Mouse (Mus musculus): ENCODE measurements around the gene Prr23a1. TPM values are rescaled to one million over a fixed set of nuclear protein-coding genes. Genes with fewer than 3 reads are reported as not detected.
"Not testable (repeated sequence)": the region's sequence is repeated elsewhere in the genome, so short reads cannot be mapped to it uniquely, and the experiment has no call there.

Gene Prr23a1
- polyA plus RNA-seq (2016; fragmentation: Nextera tagmentation; extraction: Ambion mirVana): not detected in 2 replicates

DNA sequence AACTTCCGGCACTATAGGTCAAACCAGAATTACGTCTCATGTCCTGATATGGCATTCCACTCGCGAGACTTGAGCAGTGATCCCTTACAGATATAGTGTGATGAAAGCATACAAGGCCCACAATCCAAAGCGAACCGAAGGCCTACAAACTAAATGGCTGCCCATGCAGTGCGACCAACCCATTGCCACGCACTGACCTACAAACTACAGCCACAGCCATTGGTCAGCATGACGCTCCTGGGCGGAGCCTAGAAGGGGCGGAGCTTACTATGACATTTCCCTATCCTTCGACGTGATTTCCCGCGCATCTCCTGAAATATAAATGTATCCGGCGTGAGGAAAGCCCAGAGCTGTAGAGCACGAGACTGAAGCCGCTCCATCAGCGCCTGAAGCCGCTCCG is at the start of gene Prr23a1:
Gene Prr23a1 (plus strand): TSS at position 387 of the 400 bp plus-strand sequence.
- 43% methylated on average over 22 of the region's 22 CpGs for whole genome bisulfite sequencing
- no peak within 1 kb of the TSS for H3K27ac ChIP-seq
- H3K9me3 ChIP-seq: no peaks in the 10 kb centered on the region
- peaks cover 4% of the 10 kb centered on the region for H3K4me1 ChIP-seq
- peaks cover 14% of the 10 kb centered on the region; the same call in 1 of the 2 replicates for H3K27me3 ChIP-seq (ENCODE audit: insufficient read depth, poor library complexity, severe bottlenecking)
- H3K4me3 ChIP-seq: peak within 1 kb of the TSS; percentile 38
- no peaks in the 10 kb centered on the region for H3K36me3 ChIP-seq
- no peak for DNase-seq (ENCODE audit: low spot score)

DNA sequence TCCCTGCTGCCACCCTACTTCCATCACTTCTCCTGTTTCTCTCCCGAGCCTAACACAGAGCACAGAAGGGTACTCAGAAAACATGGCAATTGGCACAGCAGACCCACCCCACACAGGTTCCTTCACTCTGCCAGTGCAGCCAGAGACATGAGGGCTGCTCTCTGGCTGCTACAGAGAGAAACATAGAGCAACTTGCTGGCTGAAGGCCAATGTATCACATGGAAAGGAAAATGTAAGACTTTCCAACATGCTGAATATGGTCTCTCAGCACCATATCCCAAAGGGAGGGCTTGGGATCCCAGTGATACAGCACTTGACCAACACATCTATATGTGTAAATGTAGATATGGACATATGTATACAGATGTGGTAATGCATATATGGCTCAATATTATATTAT is 43.3 kb upstream of the Prr23a1 start:
- H3K4me3 ChIP-seq: no peak overlapping the region
- no peaks in the 10 kb centered on the region for H3K36me3 ChIP-seq
- H3K9me3 ChIP-seq: no peaks in the 10 kb centered on the region
- DNase-seq (ENCODE audit: low spot score): no peak
- no peaks in the 10 kb centered on the region for H3K4me1 ChIP-seq
- peaks cover 3% of the 10 kb centered on the region; the same call in 1 of the 2 replicates for H3K27me3 ChIP-seq (ENCODE audit: insufficient read depth, poor library complexity, severe bottlenecking)
- H3K27ac ChIP-seq: no peak overlapping the region
- WGBS: 71% methylated on average over 1 of the region's 1 CpGs

DNA sequence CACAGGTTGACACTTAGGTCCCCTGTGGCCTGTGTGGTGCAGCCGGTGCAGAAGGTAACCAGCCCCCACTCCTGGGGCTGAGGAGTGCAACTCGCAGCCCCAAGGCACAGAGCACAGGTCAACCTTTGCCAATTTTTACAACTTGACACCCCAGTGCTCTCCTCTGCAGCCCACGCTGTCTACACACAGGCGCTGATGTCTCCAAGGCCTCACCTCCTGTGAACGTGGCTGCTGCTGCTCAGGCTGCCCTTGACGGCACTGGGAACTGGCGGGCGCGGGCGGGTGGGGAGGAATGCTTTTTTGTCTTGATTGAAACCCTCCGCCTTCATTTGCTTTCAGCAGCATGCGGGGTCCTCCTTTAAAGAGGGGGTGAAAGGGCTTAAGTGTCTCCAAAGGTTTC is 38.3 kb upstream of the Prr23a1 start:
- no peaks in the 10 kb centered on the region for H3K9me3 ChIP-seq
- DNase-seq (ENCODE audit: low spot score): peak; percentile 74
- no peaks in the 10 kb centered on the region for H3K4me1 ChIP-seq
- no peak overlapping the region for H3K27ac ChIP-seq
- no peak overlapping the region for H3K4me3 ChIP-seq
- peaks cover 22% of the 10 kb centered on the region; the same call in 1 of the 2 replicates for H3K27me3 ChIP-seq (ENCODE audit: insufficient read depth, poor library complexity, severe bottlenecking)
- WGBS: 60% methylated on average over 12 of the region's 12 CpGs
- H3K36me3 ChIP-seq: no peaks in the 10 kb centered on the region

DNA sequence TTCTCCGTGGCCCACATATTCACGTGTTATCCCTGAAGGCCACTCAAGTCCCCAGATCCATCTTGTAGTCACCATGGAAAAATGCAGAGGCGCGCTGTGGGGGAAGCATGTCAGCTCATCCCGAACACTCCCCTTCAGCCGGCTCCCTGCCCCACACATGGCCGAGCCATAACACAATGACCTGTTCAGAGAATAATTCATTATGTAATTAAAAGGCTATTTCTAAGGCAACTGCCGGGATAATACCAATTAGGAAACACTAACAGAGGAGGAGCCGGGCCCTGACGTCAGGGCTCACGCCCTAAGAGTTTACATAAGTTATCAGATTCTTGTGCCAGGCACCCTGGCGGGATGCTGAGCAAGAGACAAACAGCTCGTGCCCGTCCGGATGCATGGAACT is 36.8 kb upstream of the Prr23a1 start:
- Histone ChIP-seq H3K27me3 (ENCODE audit: insufficient read depth, poor library complexity, severe bottlenecking) (peaks cover 22% of the 10 kb centered on the region; the same call in 1 of the 2 replicates), H3K4me1 (no peaks in the 10 kb centered on the region), H3K27ac (no peak overlapping the region), H3K9me3 (no peaks in the 10 kb centered on the region), H3K4me3 (no peak overlapping the region), H3K36me3 (no peaks in the 10 kb centered on the region)
- WGBS: 79% methylated on average over 15 of the region's 15 CpGs
- peak; percentile 28 for DNase-seq (ENCODE audit: low spot score)

DNA sequence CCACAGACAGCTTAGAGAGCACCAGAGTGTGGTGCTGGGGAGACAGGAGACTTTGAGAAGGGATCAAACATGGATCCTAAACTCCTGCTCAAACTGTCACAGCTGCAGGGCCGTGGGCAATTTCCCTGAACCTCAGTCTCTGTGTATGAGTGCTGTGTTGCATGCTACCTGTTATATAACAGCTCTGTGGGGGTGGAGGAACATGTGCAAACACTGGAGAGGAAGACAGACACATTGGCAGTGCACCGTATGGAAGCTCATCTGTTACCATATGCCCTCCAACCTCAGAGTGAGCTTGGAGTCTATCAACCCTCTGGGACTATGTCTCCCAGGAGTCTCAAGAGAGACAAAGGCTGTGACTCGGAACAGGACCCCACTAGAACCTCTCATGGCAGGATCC is 36.4 kb upstream of the Prr23a1 start:
- no peaks in the 10 kb centered on the region for H3K4me1 ChIP-seq
- no peaks in the 10 kb centered on the region for H3K36me3 ChIP-seq
- H3K27me3 ChIP-seq (ENCODE audit: insufficient read depth, poor library complexity, severe bottlenecking): peaks cover 22% of the 10 kb centered on the region; the same call in 1 of the 2 replicates
- no peak overlapping the region for H3K27ac ChIP-seq
- no peak overlapping the region for H3K4me3 ChIP-seq
- no peaks in the 10 kb centered on the region for H3K9me3 ChIP-seq
- peak; percentile 48 for DNase-seq (ENCODE audit: low spot score)
- WGBS: 66% methylated on average over 3 of the region's 3 CpGs

DNA sequence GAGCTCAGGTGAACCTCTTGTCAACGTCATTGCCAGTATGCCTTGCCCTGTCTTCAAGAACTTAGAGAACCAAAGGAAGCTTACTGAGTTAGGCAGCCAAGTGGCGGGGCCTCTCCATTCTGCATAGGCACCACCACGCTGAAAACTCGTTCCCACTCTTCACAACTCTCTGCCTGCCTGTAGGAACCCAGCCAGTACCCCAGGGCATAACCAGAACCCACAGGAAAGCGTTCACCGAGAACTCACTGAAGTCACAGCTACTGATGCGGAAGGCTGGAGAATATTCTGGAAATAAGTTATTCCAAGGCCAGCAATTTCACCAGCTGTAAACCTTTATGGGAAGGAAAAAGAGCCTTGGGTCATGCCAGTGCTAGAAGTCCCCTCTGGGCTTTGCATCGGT is 34.7 kb upstream of the Prr23a1 start:
- Histone ChIP-seq H3K27ac (no peak overlapping the region), H3K4me3 (no peak overlapping the region), H3K4me1 (no peaks in the 10 kb centered on the region), H3K27me3 (ENCODE audit: insufficient read depth, poor library complexity, severe bottlenecking) (peaks cover 23% of the 10 kb centered on the region; the same call in 1 of the 2 replicates), H3K9me3 (no peaks in the 10 kb centered on the region), H3K36me3 (no peaks in the 10 kb centered on the region)
- DNase-seq (ENCODE audit: low spot score): peak; percentile 58
- WGBS: 80% methylated on average over 8 of the region's 8 CpGs

DNA sequence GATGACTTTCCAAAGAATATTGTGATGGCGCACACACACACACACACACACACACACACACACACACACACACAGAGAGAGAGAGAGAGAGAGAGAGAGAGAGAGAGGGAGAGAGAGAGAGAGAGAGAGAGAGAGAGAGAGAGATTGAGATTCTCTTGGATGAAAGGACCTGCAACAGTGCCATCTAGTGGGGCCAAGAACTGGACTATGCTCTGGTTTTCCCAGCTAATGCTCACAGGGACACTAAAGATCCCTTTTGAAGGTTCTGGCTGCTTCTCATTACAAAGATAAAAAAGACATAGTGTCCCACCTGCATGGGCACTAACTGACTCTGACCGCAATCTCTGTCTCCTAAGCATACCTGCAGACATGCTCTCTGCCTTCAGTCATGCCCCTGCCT is 32.8 kb upstream of the Prr23a1 start:
- H3K4me1 ChIP-seq, H3K36me3 ChIP-seq, H3K27ac ChIP-seq, H3K4me3 ChIP-seq, H3K9me3 ChIP-seq: not testable (repeated sequence)
- DNase-seq (ENCODE audit: low spot score): peak; percentile 64
- H3K27me3 ChIP-seq (ENCODE audit: insufficient read depth, poor library complexity, severe bottlenecking): peaks cover 20% of the 10 kb centered on the region; the same call in 1 of the 2 replicates
- WGBS: 70% methylated on average over 2 of the region's 2 CpGs

DNA sequence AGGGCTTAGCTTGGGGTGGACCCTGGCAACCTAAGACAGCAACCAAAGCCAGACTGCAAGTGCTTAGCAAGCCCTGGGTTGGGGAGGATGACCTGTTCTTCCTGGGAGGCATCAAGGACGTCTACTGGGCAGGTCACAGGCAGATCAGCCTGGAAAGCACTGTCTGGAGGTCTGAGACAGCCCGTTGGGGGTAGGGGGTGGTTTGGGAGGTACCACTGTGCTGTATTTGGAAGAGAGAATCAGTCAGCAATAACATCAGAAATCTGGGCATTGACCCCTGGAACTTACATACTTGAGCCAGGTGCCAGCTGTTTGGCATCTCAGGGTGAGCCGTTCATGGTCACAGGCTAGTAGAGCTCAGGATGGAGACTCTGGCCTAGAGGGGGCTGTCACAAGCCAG is 26.2 kb upstream of the Prr23a1 start:
- peaks cover 8% of the 10 kb centered on the region for H3K4me1 ChIP-seq
- no peak overlapping the region for H3K27ac ChIP-seq
- 65% methylated on average over 3 of the region's 3 CpGs for WGBS
- DNase-seq (ENCODE audit: low spot score): no peak
- H3K36me3 ChIP-seq: no peaks in the 10 kb centered on the region
- no peak overlapping the region for H3K4me3 ChIP-seq
- H3K9me3 ChIP-seq: no peaks in the 10 kb centered on the region
- H3K27me3 ChIP-seq (ENCODE audit: insufficient read depth, poor library complexity, severe bottlenecking): peaks cover 30% of the 10 kb centered on the region

DNA sequence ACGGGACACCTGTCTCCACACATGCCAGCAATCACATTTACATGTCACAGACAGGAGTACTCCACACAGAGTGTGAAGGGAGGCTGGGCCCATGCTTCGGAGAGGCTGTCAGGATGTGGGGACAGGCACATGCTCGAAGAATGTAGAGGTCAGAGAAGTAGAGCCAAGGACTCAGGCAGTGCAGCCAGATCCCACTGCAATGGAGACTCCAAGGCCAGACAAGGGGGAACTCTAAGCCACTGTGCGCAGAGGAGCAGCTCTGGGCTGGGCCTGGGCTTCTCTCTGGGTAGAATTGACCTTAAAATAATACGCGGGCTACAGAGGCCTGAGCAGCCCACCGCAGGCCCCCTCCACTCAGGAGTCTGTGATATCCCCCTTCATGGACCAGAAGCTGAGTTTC is 24.7 kb upstream of the Prr23a1 start:
- Histone ChIP-seq H3K4me1 (peaks cover 8% of the 10 kb centered on the region), H3K36me3 (no peaks in the 10 kb centered on the region), H3K9me3 (no peaks in the 10 kb centered on the region), H3K27me3 (ENCODE audit: insufficient read depth, poor library complexity, severe bottlenecking) (peaks cover 30% of the 10 kb centered on the region), H3K27ac (peak overlapping the region; percentile 16; the same call in 1 of the 2 replicates), H3K4me3 (no peak overlapping the region)
- DNase-seq (ENCODE audit: low spot score): no peak
- 78% methylated on average over 7 of the region's 7 CpGs for WGBS

DNA sequence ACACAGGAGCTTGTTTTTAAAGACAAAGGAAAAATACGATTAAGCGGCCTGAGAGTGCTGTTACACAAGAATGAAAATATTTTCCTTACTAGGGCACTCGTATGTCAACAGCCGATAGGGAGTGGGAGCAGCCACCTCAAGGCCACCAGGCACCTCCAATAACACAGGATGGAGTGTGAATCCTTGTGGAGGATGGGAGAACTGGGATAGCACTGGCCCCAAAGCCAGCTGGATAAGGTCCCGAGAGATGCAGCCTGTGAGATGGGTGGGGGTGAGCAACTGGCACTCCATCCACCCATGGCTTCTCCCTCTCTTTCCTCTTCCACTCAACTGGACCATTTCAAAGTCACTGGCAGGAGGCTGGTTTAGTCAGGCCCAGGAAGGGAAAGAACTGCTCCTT is 23.3 kb upstream of the Prr23a1 start:
- Histone ChIP-seq H3K27me3 (ENCODE audit: insufficient read depth, poor library complexity, severe bottlenecking) (peaks cover 27% of the 10 kb centered on the region), H3K4me1 (peaks cover 8% of the 10 kb centered on the region), H3K27ac (no peak overlapping the region), H3K9me3 (no peaks in the 10 kb centered on the region), H3K4me3 (no peak overlapping the region), H3K36me3 (no peaks in the 10 kb centered on the region)
- 71% methylated on average over 5 of the region's 5 CpGs for WGBS
- no peak for DNase-seq (ENCODE audit: low spot score)

DNA sequence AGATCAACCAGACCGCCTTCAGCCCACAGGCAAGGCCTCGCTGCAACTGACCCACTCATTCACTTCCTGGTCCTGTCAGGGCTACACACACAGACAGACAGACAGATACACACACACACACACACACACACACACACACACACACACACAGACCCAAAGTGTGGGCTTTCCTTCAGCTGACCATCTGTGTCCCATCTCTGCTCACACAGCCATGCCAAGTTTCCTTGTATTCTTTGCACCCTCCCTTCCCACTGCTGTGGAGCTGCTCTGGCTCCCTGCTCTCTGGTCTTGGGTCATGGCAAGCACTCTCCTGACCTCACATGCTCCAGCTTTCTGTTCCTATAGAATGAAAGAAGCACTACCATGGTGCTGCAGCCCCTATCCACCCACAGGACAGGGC is 22.8 kb upstream of the Prr23a1 start:
- Histone ChIP-seq H3K4me3 (no peak overlapping the region), H3K27me3 (ENCODE audit: insufficient read depth, poor library complexity, severe bottlenecking) (peaks cover 27% of the 10 kb centered on the region), H3K9me3 (no peaks in the 10 kb centered on the region), H3K4me1 (peaks cover 8% of the 10 kb centered on the region), H3K36me3 (no peaks in the 10 kb centered on the region), H3K27ac (no peak overlapping the region)
- DNase-seq (ENCODE audit: low spot score): no peak
- 72% methylated on average over 2 of the region's 2 CpGs for WGBS

DNA sequence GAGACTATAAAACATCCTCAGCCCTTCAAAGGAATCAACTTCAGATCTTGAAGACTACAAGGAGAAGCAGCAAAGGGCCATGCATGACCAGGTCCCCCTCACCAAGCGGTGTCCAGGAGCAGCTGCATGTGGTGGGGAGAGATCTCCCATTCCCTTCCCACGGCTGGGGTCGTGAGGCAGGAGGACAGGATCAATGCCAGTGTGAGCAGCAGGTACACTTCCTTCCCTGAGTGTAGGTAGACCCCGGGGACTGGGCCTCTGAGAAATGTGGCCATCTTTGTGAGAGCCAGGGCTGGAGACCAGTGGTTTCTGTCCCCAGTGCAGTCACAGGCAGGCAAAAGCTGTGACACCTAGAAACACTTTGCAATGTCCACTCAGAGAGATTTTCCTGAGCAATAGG is 21.8 kb upstream of the Prr23a1 start:
- H3K36me3 ChIP-seq: no peaks in the 10 kb centered on the region
- 84% methylated on average over 4 of the region's 4 CpGs for WGBS
- no peak for DNase-seq (ENCODE audit: low spot score)
- no peak overlapping the region for H3K27ac ChIP-seq
- H3K4me1 ChIP-seq: peaks cover 8% of the 10 kb centered on the region
- no peaks in the 10 kb centered on the region for H3K9me3 ChIP-seq
- H3K27me3 ChIP-seq (ENCODE audit: insufficient read depth, poor library complexity, severe bottlenecking): peaks cover 27% of the 10 kb centered on the region
- H3K4me3 ChIP-seq: no peak overlapping the region

DNA sequence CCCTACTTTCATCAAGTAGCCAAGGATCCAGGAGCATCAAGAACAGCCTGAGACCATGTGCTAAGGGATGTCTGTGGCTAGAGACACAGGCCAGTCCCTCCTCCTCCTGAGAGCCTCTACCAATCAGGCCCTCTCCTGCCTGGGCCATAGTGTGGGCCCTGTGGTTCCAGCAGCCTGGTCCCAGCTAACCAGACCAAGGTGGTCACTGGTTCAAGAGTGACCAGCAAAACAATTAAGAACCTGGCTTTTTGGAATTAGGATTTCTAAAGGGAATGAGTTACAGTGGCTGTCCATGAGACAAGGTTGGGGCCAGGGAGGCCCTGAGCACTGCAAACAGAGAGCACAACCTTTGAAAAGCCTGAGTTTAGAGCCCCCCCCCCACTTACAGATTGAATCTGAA is 21.2 kb upstream of the Prr23a1 start:
- no peak overlapping the region for H3K27ac ChIP-seq
- H3K4me1 ChIP-seq: peaks cover 4% of the 10 kb centered on the region; the same call in 1 of the 2 replicates
- H3K27me3 ChIP-seq (ENCODE audit: insufficient read depth, poor library complexity, severe bottlenecking): peaks cover 27% of the 10 kb centered on the region
- no peak overlapping the region for H3K4me3 ChIP-seq
- DNase-seq (ENCODE audit: low spot score): no peak
- no peaks in the 10 kb centered on the region for H3K36me3 ChIP-seq
- no peaks in the 10 kb centered on the region for H3K9me3 ChIP-seq

DNA sequence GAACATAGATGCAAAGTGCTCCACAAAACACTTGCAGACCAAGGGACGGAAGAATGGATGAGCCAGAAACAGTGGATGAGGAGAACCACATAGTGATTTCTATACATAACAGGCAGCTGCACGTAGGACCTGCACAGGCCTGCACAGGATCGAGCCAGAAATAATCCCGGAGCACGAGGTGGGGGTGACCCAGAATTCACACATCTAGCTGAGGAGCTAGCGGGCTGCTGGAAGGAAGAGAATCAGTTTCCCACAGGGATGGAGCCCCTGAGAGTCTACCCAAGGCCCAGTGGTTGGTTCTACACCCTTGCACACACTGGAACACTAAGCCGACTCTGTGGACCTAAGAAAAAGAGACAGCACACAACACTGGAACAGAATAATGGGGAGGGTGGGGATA is 18.5 kb upstream of the Prr23a1 start:
- H3K36me3 ChIP-seq: no peaks in the 10 kb centered on the region
- H3K9me3 ChIP-seq: no peaks in the 10 kb centered on the region
- H3K27ac ChIP-seq: no peak overlapping the region
- H3K4me3 ChIP-seq: no peak overlapping the region
- H3K27me3 ChIP-seq (ENCODE audit: insufficient read depth, poor library complexity, severe bottlenecking): peaks cover 19% of the 10 kb centered on the region; the same call in 1 of the 2 replicates
- 81% methylated on average over 7 of the region's 7 CpGs for WGBS
- no peak for DNase-seq (ENCODE audit: low spot score)
- H3K4me1 ChIP-seq: no peaks in the 10 kb centered on the region
